Mouse (Mus musculus) liver, embryonic 14.5 days (tissue): ENCODE data around the gene Acox3.

ENCODE experiments used
- CTCF ChIP-seq: IDR thresholded peaks from 2 replicates; pipeline ENCODE4 v1.5.1; 2016; ENCODE audit warnings: antibody characterized with exemption, low read depth, control low read depth
- EP300 ChIP-seq: IDR thresholded peaks from 2 replicates; pipeline ENCODE4 v1.6.1; 2016; ENCODE audit warnings: antibody characterized with exemption, low read depth

DNA sequence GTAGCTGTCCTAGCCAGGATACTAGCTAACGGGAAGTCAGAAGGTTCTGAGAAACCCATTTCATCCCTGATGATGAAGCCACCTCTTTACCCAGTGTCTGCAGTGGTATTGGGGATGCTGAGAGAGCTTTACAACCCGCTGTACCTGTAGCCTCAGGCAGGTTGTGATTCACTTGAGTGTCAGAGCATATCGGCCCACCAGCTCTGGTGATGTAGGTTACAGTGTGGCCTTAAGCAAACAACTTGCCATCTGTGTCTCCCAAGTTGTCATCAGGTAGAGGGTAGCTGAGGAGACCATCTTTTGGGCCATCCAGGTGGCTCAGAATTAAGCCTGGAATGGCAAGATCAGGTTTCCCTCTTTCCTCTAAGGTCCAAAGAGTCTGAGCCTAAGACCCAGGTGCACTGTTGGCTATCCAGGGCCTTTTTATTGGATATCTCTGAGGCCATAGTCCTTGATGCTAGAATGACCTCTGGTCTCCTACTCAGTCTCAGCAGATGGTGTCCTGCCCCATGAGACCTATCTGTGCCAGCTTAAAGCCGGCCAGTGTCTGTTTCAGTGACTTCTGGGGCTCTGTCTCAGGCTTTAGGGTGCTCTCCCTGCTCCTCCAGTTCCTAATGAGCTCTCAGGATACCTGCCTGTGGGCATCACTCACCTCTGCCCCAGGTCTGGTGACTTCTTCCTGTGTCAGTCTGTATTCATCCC lies 29.9 kb upstream of the Acox3 start:
- TF ChIP-seq CTCF (no peak), EP300 (no peak)
